Mouse (Mus musculus): Measurements from ENCODE around the gene Tmem135. TPM values are rescaled to one million over a fixed set of nuclear protein-coding genes. Genes with fewer than 3 reads are reported as not detected.

The Tmem135 gene
- polyA plus RNA-seq, 1 experiment from 2014 or later = 35.7 TPM

GRCm38 (mm10) chr7:89242143-89242542, 161.9 kb downstream of the Tmem135 start:
- Histone ChIP-seq H3K4me2 (replicated peaks; ENCODE audit: low read depth, low read length) (no peak overlapping the region), H3K4me3 (ENCODE audit: low read depth, low read length) (no peak overlapping the region), H3K9ac (replicated peaks; ENCODE audit: low read depth, low read length) (no peak overlapping the region), H3K36me3 (ENCODE audit: control insufficient read depth, insufficient read depth, low read length) (no peaks in the 10 kb centered on the region), H3K27ac (ENCODE audit: low read length) (no peak overlapping the region), H3K9me3 (ENCODE audit: control insufficient read depth, low read depth, low read length) (no peaks in the 10 kb centered on the region; the same call in 1 of the 2 replicates), H3K4me1 (ENCODE audit: control insufficient read depth, insufficient read depth, low read length) (no peaks in the 10 kb centered on the region), H3K27me3 (ENCODE audit: control insufficient read depth, insufficient read depth, low read length) (no peaks in the 10 kb centered on the region)
- WGBS = 81% methylated on average over 2 of the region's 2 CpGs
- ATAC-seq (ENCODE audit: insufficient number of reproducible peaks, insufficient read depth, low FRiP score, low read depth) = no peak

DNA sequence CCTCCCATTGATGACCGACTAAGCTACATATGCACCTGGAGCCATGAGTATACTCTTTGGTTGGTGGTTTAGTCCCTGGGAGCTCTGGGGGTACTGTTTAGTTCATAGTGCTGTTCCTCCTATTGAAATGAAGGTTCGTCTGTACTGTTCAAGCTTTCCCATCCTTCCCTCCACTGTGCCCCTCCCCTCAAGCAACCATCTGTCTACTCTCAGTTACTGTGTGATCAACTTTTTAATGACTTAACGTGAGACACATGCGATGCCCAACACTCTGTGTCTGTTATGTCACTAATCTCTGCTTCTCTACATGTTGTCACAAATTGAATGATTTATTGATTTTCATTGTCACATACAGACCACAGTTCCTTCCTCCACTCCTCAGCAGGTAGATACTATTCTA, 164.4 kb downstream of the Tmem135 start:
- Histone ChIP-seq H3K9me3 (ENCODE audit: control insufficient read depth, low read depth, low read length) (no peaks in the 10 kb centered on the region; the same call in 1 of the 2 replicates), H3K4me2 (replicated peaks; ENCODE audit: low read depth, low read length) (no peak overlapping the region), H3K9ac (replicated peaks; ENCODE audit: low read depth, low read length) (no peak overlapping the region), H3K27ac (ENCODE audit: low read length) (no peak overlapping the region), H3K27me3 (ENCODE audit: control insufficient read depth, insufficient read depth, low read length) (no peaks in the 10 kb centered on the region), H3K4me1 (ENCODE audit: control insufficient read depth, insufficient read depth, low read length) (no peaks in the 10 kb centered on the region), H3K4me3 (ENCODE audit: low read depth, low read length) (no peak overlapping the region), H3K36me3 (ENCODE audit: control insufficient read depth, insufficient read depth, low read length) (no peaks in the 10 kb centered on the region)
- no peak for ATAC-seq (ENCODE audit: insufficient number of reproducible peaks, insufficient read depth, low FRiP score, low read depth)
- 79% methylated on average over 4 of the region's 4 CpGs for WGBS

GRCm38 (mm10) chr7:89236592-89236991, 167.4 kb downstream of the Tmem135 start:
- H3K36me3 ChIP-seq (ENCODE audit: control insufficient read depth, insufficient read depth, low read length) = no peaks in the 10 kb centered on the region
- no peaks in the 10 kb centered on the region; the same call in 1 of the 2 replicates for H3K9me3 ChIP-seq (ENCODE audit: control insufficient read depth, low read depth, low read length)
- WGBS = 78% methylated on average over 2 of the region's 2 CpGs
- ATAC-seq (ENCODE audit: insufficient number of reproducible peaks, insufficient read depth, low FRiP score, low read depth) = no peak
- H3K4me3 ChIP-seq (ENCODE audit: low read depth, low read length) = no peak overlapping the region
- H3K27me3 ChIP-seq (ENCODE audit: control insufficient read depth, insufficient read depth, low read length) = no peaks in the 10 kb centered on the region
- H3K9ac ChIP-seq (replicated peaks; ENCODE audit: low read depth, low read length) = no peak overlapping the region
- no peak overlapping the region for H3K4me2 ChIP-seq (replicated peaks; ENCODE audit: low read depth, low read length)
- H3K27ac ChIP-seq (ENCODE audit: low read length) = no peak overlapping the region
- no peaks in the 10 kb centered on the region for H3K4me1 ChIP-seq (ENCODE audit: control insufficient read depth, insufficient read depth, low read length)

DNA sequence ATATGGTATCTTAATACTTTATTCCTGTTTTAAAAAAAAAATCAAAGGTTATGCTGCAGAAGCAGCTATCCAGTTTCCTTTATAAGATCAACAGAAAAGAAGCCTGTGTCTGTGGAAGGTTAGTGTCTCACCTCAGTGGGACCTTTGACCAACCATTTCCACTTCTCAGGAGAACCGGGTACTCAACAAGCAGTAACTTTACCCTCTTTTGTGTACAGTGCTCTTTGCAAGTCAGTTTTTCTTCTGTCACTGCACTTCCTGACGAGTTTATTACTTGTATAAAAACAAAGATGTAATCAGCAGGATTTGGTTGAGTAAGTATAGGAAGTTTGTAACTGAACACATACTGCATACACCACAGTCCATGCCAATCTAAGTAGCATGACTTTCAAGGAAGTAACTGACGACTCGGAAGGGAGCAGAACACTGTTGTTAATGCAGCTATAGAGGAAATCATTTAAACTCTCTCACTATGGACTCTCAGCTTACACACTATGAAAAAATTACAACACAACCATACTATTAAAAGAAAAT, 168.0 kb downstream of the Tmem135 start:
- Histone ChIP-seq H3K4me1 (ENCODE audit: control insufficient read depth, insufficient read depth, low read length) (no peaks in the 10 kb centered on the region), H3K4me3 (ENCODE audit: low read depth, low read length) (no peak overlapping the region), H3K27ac (ENCODE audit: low read length) (no peak overlapping the region), H3K4me2 (replicated peaks; ENCODE audit: low read depth, low read length) (no peak overlapping the region), H3K9ac (replicated peaks; ENCODE audit: low read depth, low read length) (no peak overlapping the region), H3K36me3 (ENCODE audit: control insufficient read depth, insufficient read depth, low read length) (no peaks in the 10 kb centered on the region), H3K27me3 (ENCODE audit: control insufficient read depth, insufficient read depth, low read length) (no peaks in the 10 kb centered on the region), H3K9me3 (ENCODE audit: control insufficient read depth, low read depth, low read length) (no peaks in the 10 kb centered on the region; the same call in 1 of the 2 replicates)
- whole genome bisulfite sequencing = 36% methylated on average over 4 of the region's 4 CpGs
- ATAC-seq (ENCODE audit: insufficient number of reproducible peaks, insufficient read depth, low FRiP score, low read depth) = no peak

GRCm38 (mm10) chr7:89232499-89233145, 171.4 kb downstream of the Tmem135 start:
- Histone ChIP-seq H3K9ac (replicated peaks; ENCODE audit: low read depth, low read length) (no peak overlapping the region), H3K4me1 (ENCODE audit: control insufficient read depth, insufficient read depth, low read length) (no peaks in the 10 kb centered on the region), H3K9me3 (ENCODE audit: control insufficient read depth, low read depth, low read length) (no peaks in the 10 kb centered on the region), H3K36me3 (ENCODE audit: control insufficient read depth, insufficient read depth, low read length) (no peaks in the 10 kb centered on the region), H3K4me3 (ENCODE audit: low read depth, low read length) (no peak overlapping the region), H3K4me2 (replicated peaks; ENCODE audit: low read depth, low read length) (no peak overlapping the region), H3K27ac (ENCODE audit: low read length) (no peak overlapping the region), H3K27me3 (ENCODE audit: control insufficient read depth, insufficient read depth, low read length) (no peaks in the 10 kb centered on the region)
- no peak for ATAC-seq (ENCODE audit: insufficient number of reproducible peaks, insufficient read depth, low FRiP score, low read depth)
- WGBS = 89% methylated on average over 3 of the region's 3 CpGs

- Histone ChIP-seq H3K4me2 (replicated peaks; ENCODE audit: low read depth, low read length) (no peak overlapping the region), H3K9ac (replicated peaks; ENCODE audit: low read depth, low read length) (no peak overlapping the region), H3K27me3 (ENCODE audit: control insufficient read depth, insufficient read depth, low read length) (no peaks in the 10 kb centered on the region), H3K36me3 (ENCODE audit: control insufficient read depth, insufficient read depth, low read length) (no peaks in the 10 kb centered on the region), H3K27ac (ENCODE audit: low read length) (no peak overlapping the region), H3K4me1 (ENCODE audit: control insufficient read depth, insufficient read depth, low read length) (no peaks in the 10 kb centered on the region), H3K9me3 (ENCODE audit: control insufficient read depth, low read depth, low read length) (no peaks in the 10 kb centered on the region), H3K4me3 (ENCODE audit: low read depth, low read length) (no peak overlapping the region)
- 87% methylated on average over 3 of the region's 3 CpGs for WGBS
- ATAC-seq (ENCODE audit: insufficient number of reproducible peaks, insufficient read depth, low FRiP score, low read depth) = no peak
These were observed 172.7 kb downstream of the Tmem135 start for GRCm38 (mm10) chr7:89231200-89231790.

DNA sequence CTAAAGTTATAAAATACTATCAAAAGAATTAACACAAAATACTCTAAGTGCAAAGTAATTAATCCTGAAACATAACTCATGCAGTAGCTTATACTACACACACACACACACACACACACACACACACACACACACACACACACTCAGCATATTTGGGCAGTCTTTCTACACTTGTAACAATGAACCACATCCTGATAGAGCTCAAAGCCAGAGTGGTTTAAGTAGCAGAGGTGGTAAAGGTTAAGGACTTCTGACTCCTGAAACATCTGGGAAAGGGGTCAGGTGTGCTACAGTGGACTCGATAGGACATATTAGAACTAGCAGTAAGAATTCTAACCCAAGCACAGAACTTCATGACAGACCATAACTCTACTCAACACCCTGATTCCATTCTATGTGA, 181.4 kb downstream of the Tmem135 start:
- no peak overlapping the region for H3K27ac ChIP-seq (ENCODE audit: low read length)
- peaks cover 4% of the 10 kb centered on the region; the same call in 1 of the 2 replicates for H3K4me1 ChIP-seq (ENCODE audit: control insufficient read depth, insufficient read depth, low read length)
- no peaks in the 10 kb centered on the region for H3K36me3 ChIP-seq (ENCODE audit: control insufficient read depth, insufficient read depth, low read length)
- 45% methylated on average over 1 of the region's 1 CpGs for WGBS
- H3K9me3 ChIP-seq (ENCODE audit: control insufficient read depth, low read depth, low read length) = no peaks in the 10 kb centered on the region
- no peak overlapping the region for H3K4me2 ChIP-seq (replicated peaks; ENCODE audit: low read depth, low read length)
- no peaks in the 10 kb centered on the region for H3K27me3 ChIP-seq (ENCODE audit: control insufficient read depth, insufficient read depth, low read length)
- no peak for ATAC-seq (ENCODE audit: insufficient number of reproducible peaks, insufficient read depth, low FRiP score, low read depth)
- H3K4me3 ChIP-seq (ENCODE audit: low read depth, low read length) = no peak overlapping the region
- H3K9ac ChIP-seq (replicated peaks; ENCODE audit: low read depth, low read length) = no peak overlapping the region

GRCm38 (mm10) chr7:89216628-89217027, 187.4 kb downstream of the Tmem135 start:
- Histone ChIP-seq H3K27ac (ENCODE audit: low read length) (peak overlapping the region; percentile 61; the same call in 1 of the 2 replicates), H3K4me1 (ENCODE audit: control insufficient read depth, insufficient read depth, low read length) (peaks cover 16% of the 10 kb centered on the region; the same call in 1 of the 2 replicates), H3K4me3 (ENCODE audit: low read depth, low read length) (no peak overlapping the region), H3K9me3 (ENCODE audit: control insufficient read depth, low read depth, low read length) (no peaks in the 10 kb centered on the region), H3K4me2 (replicated peaks; ENCODE audit: low read depth, low read length) (no peak overlapping the region), H3K36me3 (ENCODE audit: control insufficient read depth, insufficient read depth, low read length) (no peaks in the 10 kb centered on the region), H3K27me3 (ENCODE audit: control insufficient read depth, insufficient read depth, low read length) (no peaks in the 10 kb centered on the region), H3K9ac (replicated peaks; ENCODE audit: low read depth, low read length) (no peak overlapping the region)
- ATAC-seq (ENCODE audit: insufficient number of reproducible peaks, insufficient read depth, low FRiP score, low read depth) = no peak
- WGBS = 24% methylated on average over 1 of the region's 1 CpGs

Data from stomach, embryonic 14.5 days (tissue).